Mouse (Mus musculus) small intestine, adult 2 months (tissue): ENCODE measurements around the gene Mrpl30.

ENCODE experiments used
- CTCF ChIP-seq: fragments of 200-500 bp; IDR thresholded peaks from 2 replicates; pipeline ENCODE4 v1.5.1; 2012; ENCODE audit warnings: low read depth, mild to moderate bottlenecking, control low read depth, inconsistent platforms, low read length, moderate library complexity, mixed read lengths; ENCODE audit not compliant: insufficient replicate concordance, insufficient read length; ENCODE audit errors: extremely low read depth
- POLR2A ChIP-seq: fragments of 200-500 bp; IDR thresholded peaks from 2 replicates; pipeline ENCODE4 v1.6.1; 2012; ENCODE audit warnings: low read depth, mild to moderate bottlenecking, control low read depth, inconsistent platforms, low read length, moderate library complexity

DNA sequence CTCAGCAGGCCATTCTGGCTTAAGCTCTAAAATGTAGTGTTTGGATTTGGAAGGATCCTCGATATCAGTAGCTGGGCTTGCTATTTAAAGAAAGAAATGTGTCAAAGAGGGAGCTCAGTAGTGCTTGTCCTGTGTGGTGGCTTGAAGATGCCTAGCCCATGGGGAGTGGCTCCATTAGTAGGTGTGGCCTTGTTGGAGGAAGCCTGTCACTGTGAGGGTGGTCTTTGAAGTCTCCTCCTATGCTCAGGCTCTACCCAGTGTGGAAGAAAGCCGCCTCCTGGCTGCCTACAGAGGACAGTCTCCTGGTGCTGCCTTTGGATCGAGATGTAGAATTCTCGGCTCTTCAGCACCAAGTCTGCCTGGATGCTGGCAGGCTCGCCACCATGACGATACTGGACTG is 10.0 kb downstream of the Mrpl30 start:
- no peak for TF ChIP-seq POLR2A
- no peak for TF ChIP-seq CTCF
